Mouse (Mus musculus) induced T-regulatory cell, adult 2 months (primary cell): Measurements from ENCODE around the gene Zfp324.
A peak's percentile ranks its signal among the peaks of the same experiment; 100 is the strongest.

Source experiments
- DNase-seq: peaks from one replicate; pipeline ENCODE4 v3.0.0-alpha.2; 2012; ENCODE audit warnings: low read depth

The Zfp324 gene

DNA sequence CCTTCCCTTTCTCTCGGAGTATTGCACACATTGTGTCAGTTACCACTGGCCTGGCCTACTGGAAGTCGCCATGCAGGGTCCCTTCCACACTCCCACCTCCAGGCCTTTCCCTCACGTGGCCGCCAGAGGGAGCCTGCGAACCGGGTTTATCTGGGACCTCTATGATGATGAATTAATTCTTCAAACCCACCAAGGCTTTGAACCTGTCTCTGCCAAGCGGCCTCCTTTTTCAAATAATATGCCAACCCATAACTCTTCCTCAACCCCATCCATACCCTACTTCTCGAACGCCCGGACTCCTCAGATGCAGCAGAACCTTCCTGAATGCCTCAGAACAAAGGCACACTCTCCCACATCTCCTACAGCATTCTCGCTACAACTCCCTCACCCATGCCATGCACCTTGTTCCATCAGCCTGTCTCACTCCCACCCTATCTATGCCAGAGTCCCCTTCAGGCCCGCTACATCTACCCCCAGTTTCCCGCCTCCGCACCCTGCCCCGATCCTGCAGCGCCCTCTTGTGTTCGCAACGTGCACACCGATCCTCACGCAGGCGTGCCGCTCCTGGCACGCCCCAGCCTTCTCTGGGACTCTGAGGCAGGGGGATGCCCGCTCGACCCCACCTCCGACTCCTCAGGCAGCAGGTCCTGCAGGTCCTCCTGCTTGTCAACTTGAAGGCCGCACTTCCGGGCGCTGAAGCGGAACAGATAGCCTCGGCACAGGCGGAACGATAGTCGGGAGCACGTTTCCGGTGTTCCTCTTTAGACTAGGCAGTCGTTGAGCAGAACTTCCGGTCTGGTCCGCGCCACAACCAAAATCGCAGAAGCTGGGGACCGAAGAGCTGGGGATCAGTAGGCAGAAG lies 43.7 kb downstream of the Zfp324 start:
- peak; percentile 96 for DNase-seq

DNA sequence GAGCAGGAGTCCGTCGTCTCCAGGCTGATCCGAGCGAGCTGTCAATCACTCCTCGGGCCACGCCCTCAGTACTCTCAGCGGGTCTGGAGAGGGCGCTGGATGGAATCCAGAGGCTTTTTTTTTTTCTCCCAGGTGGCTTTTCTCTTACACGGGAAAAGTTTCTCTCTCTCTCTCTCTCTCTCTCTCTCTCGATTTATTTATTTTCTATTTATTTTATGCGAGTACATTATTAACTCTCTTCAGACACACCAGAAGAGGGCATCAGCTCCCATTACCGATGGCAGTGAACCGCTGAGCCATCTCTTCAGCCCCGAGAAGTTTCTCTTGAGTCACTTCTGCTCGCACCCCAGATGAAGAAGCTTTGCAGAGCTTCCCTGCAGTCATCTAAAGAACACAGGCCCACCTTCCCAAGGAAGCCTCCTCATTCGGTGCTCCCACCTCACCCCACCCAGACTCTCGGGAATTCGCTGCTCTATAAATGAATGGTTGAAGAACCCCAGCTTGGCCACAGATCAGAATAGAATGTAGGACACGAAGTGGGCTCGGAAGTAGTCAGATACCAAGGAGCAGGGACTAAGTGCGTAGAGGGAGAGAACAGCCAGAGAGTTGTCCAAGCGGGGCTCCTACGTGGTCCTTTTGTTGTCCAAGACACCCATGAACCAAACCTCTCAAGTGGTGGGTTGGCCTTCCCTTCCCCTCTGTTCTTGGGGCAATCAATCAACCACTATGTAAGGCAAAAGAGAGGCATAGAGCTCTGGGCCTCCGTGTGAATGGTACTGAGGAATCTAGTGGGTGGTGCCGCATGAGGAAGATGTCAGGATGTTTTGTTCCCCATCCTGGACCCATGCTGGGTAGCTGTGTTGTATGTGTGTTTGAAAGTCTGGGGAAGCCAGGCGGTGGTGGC lies 44.6 kb downstream of the Zfp324 start, which contains the start of gene Zbtb45:
Gene Zbtb45, minus strand, starts transcription at position 30 of the 904 bp plus-strand sequence.
- DNase-seq = no peak

DNA sequence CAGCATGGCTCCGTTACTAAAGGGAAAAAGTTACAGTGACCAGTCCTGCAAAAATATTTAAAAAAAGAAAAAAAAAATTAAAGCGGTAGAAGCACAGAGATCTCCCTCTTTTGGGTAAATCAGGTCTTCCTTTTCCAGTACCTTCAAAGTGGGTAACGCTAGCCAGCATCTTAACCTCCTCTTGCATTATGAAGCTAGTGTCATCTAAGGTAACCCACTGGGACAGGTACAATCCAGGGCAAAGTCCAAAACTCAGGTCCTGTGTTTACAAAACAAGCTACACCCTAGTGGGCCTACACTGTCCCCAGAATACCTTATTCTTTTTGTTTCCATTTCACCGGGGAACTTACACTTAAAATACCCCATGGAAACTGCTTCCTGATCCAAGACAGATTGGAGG lies 48.0 kb downstream of the Zfp324 start:
- no peak for DNase-seq

DNA sequence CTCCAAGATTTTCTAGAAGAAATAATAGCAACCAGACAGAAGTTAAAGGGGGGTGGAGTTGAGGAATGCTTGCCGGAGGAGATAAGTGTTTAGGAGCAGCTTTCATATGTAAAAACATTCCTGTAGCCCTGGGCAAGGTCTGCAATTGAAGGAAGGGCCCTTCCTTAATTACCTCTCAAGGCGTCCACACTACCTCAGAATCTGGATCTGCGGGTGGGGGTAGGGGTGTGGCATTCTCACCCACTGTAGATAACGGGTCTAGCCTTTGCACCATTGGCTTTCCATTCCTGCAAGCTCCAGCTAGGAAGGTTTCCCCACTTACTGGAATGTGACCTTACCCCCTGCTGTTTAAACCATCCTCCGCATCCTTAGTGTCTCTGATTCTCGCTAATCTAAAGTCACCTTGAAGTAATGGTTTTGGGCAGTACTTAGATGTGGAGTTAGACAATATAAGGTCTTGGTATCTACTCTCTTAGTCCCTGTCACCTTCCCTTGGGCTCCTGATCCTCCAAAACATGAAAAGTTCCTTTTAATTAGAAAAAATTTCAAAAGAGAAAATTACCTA lies 48.7 kb downstream of the Zfp324 start:
- DNase-seq = no peak

DNA sequence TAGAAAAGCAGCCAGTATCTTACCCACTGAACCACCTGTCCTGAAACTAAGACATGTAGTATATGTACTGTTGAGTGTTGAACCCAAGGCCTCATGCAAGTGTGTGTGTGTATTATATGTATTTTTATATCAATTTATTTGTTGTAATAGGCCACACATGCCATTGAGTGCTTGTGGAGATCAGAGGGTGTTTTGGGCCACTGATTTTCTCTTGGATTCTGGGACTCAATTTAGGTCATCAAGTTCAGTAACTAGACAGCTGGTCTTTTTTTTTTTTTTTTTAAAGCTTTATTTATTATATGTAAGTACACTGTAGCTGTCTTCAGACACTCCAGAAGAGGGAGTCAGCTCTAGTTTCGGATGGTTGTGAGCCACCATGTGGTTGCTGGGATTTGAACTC lies 49.6 kb downstream of the Zfp324 start:
- no peak for DNase-seq

DNA sequence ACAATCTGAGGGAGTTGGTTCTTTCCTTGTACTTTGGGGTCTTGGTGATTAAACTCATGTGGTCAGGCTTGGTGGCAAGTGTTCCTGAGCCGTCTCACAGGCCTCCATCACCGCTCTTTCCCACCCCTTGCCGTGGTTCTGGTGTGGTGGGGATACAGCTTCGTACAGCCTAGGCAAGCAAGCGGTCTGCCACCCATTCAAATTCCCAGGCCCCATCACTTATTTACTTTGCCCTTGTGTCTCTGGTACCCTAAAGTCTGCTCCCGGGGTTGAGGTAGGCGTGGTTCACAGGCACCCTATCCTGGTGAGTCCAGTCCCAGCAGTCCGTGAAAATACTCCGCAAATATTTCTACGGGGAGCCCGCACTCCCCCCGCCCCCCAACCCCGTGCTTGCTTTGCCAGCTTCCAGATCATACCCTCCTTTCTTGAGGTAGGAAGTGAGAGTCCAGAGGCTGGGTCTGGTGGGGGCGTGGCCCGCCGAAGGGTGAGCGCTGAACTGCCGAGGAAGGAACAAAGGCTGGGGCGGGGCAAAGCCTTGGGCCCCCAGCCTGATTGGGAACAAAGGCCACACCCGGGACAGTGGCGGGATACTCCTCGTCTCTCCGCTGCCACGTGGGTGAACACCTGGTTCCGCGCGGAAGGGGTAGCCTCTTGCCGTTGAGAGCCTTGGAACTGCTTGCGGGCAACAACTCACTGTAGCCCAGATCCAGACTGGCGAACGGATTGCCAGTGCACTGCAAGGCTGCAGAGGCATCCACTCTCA lies 57.3 kb downstream of the Zfp324 start:
- peak; percentile 87 for DNase-seq
